Mouse (Mus musculus) liver, embryonic 16.5 days (tissue): ENCODE measurements around the gene Ltb. TPM values are rescaled to one million over a fixed set of nuclear protein-coding genes. Genes with fewer than 3 reads are reported as not detected.

Experiments used
- ATAC-seq: fragments of 200-750 bp; cut with Nextera tagmentation; 2 replicates; pipeline ENCODE4 v1.8.0; 2017; ENCODE audit warnings: low read depth, mild to moderate bottlenecking, moderate number of reproducible peaks, moderate library complexity
- H3K27ac ChIP-seq: fragments of 300-500 bp; sonication (generic); 2 replicates; pipeline ENCODE4 v1.5.1; 2014; ENCODE audit warnings: mild to moderate bottlenecking, low read length
- H3K27me3 ChIP-seq: fragments of 300-500 bp; sonication (generic); 2 replicates; pipeline ENCODE4 v1.6.1; 2014; ENCODE audit warnings: low read depth, low read length, mixed read lengths; ENCODE audit not compliant: control insufficient read depth, insufficient read depth
- H3K36me3 ChIP-seq: fragments of 300-500 bp; sonication (generic); 2 replicates; pipeline ENCODE4 v1.6.1; 2014; ENCODE audit warnings: mild to moderate bottlenecking; ENCODE audit not compliant: control insufficient read depth, insufficient read depth
- H3K4me1 ChIP-seq: fragments of 300-500 bp; sonication (generic); 2 replicates; pipeline ENCODE4 v1.6.1; 2014; ENCODE audit warnings: low read depth, low read length, mixed read lengths; ENCODE audit not compliant: control insufficient read depth
- H3K4me2 ChIP-seq: fragments of 300-500 bp; sonication (generic); 2 replicates; pipeline ENCODE4 v1.6.1; 2014; ENCODE audit warnings: low read depth, low read length, mixed read lengths
- H3K4me3 ChIP-seq: fragments of 300-500 bp; sonication (generic); 2 replicates; pipeline ENCODE4 v1.5.1; 2014; ENCODE audit warnings: low read depth, mild to moderate bottlenecking, low read length
- H3K9ac ChIP-seq: fragments of 300-500 bp; sonication (generic); 2 replicates; pipeline ENCODE4 v1.6.1; 2014; ENCODE audit warnings: low read depth, low read length
- H3K9me3 ChIP-seq: fragments of 300-500 bp; sonication (generic); replicated peaks from 2 replicates; pipeline ENCODE4 v1.6.1; 2016; ENCODE audit warnings: low read length; ENCODE audit not compliant: control insufficient read depth
- WGBS: fragments of 180-500 bp; shearing (Covaris S2); extraction: QIAGEN DNeasy Blood & Tissue Kit; methylation state at CpG from one replicate; pipeline ENCODE4 v1.1.7; 2014; ENCODE audit not compliant: insufficient replicate concordance; 5-methylcytosine and 5-hydroxymethylcytosine counted together
- polyA plus RNA-seq: library from polyadenylated mRNA; unstranded; fragments of >200 nt; fragmentation: Nextera tagmentation; extraction: Ambion mirVana; gene quantifications from 2 replicates; pipeline ENCODE4 v1.2.1, GENCODE M21; 2015

The Ltb gene
- polyA plus RNA-seq, 1 experiment from 2014 or later = 2.4 TPM

DNA sequence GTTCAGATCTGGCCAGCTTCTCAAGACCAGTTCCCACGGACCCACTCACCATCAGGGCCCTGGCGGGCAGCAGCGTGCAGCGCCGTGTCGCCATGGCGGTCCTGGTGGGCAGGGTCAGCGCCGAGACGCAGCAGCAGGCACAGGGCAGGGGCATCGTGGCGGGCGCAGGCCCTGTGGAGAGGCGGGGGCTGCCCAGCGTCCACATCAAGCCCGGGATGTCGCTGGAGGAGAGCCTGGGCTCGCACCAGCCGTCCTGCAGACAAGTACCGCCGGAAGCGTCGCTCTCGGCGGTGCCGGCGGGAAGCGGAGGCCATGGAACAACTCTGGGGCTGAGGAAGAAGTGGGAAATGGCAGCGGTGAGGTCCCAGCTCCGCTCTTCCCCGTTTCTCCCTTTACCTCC is 40.7 kb downstream of the Ltb start:
- H3K4me1 ChIP-seq = peaks cover 27% of the 10 kb centered on the region
- peak overlapping the region; percentile 75 for H3K4me3 ChIP-seq
- WGBS = 3% methylated on average over 29 of the region's 31 CpGs
- peak overlapping the region; percentile 90 for H3K4me2 ChIP-seq
- H3K36me3 ChIP-seq = peaks cover 4% of the 10 kb centered on the region; the same call in 1 of the 2 replicates
- peak overlapping the region; percentile 84 for H3K9ac ChIP-seq
- H3K27ac ChIP-seq = peak overlapping the region; percentile 96
- no peaks in the 10 kb centered on the region for H3K9me3 ChIP-seq
- 0 out of 2 replicates have a peak, but pooled peaks have one; percentile 7 for ATAC-seq
- H3K27me3 ChIP-seq = no peaks in the 10 kb centered on the region

DNA sequence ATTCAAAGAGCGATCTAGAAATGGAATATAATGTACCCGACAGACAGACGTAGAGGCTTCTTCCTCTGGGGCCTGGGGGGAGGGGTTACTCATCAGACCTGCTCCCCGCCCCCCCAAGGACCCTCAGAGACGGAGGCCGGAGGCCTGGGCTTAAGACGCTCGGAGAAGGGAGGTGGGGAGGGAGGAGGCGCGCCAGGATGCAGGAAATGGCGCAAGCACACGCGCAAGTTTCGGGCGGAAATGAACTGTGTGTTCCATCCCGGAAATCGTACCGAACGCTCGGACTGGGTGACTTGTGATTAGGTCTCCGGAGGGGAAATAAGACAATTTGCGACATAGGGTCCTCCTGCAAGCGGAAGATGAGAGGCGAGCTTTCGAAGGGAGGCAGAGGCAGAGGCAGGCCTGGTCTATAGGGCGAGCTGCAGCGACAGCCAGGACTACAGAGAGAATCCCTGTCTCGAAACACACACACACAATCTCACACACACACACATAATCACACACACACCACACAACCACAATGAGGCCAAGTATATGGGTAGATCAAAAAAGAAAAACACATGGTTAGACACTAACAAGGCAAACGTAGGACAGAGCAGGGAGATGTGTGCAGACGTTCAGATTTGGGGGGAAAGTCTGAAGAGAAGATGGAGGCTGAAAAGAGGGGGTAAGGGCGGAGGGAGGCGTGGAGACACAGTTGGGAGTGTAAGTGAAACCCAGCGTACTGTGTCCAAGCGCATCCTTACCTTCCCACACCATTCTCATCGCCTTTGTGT is 41.6 kb downstream of the Ltb start, which contains the start of gene Nfkbil1:
Gene Nfkbil1, minus strand, starts transcription at position 179 of the 776 bp plus-strand sequence.
- H3K4me2 ChIP-seq = peak within 1 kb of the TSS; percentile 90
- no peaks in the 10 kb centered on the region for H3K9me3 ChIP-seq
- peak within 1 kb of the TSS; percentile 84 for H3K9ac ChIP-seq
- no peaks in the 10 kb centered on the region for H3K27me3 ChIP-seq
- peak within 1 kb of the TSS; percentile 96 for H3K27ac ChIP-seq
- WGBS = under 1% methylated on average over 35 of the region's 35 CpGs
- H3K4me3 ChIP-seq = peak within 1 kb of the TSS; percentile 75
- peaks cover under 1% of the 10 kb centered on the region; the same call in 1 of the 2 replicates for H3K36me3 ChIP-seq
- peaks cover 36% of the 10 kb centered on the region for H3K4me1 ChIP-seq
- ATAC-seq = peak; percentile 79

- peak overlapping the region; percentile 96 for H3K27ac ChIP-seq
- no peaks in the 10 kb centered on the region; the same call in 1 of the 2 replicates for H3K36me3 ChIP-seq
- H3K27me3 ChIP-seq = no peaks in the 10 kb centered on the region
- peak; percentile 69 for ATAC-seq
- WGBS = 1% methylated on average over 18 of the region's 18 CpGs
- H3K9ac ChIP-seq = peak overlapping the region; percentile 84
- H3K4me3 ChIP-seq = peak overlapping the region; percentile 75
- H3K4me1 ChIP-seq = peaks cover 39% of the 10 kb centered on the region
- no peaks in the 10 kb centered on the region for H3K9me3 ChIP-seq
- H3K4me2 ChIP-seq = peak overlapping the region; percentile 90
These were observed 42.1 kb downstream of the Ltb start for GRCm38 (mm10) chr17:35236390-35236746.

DNA sequence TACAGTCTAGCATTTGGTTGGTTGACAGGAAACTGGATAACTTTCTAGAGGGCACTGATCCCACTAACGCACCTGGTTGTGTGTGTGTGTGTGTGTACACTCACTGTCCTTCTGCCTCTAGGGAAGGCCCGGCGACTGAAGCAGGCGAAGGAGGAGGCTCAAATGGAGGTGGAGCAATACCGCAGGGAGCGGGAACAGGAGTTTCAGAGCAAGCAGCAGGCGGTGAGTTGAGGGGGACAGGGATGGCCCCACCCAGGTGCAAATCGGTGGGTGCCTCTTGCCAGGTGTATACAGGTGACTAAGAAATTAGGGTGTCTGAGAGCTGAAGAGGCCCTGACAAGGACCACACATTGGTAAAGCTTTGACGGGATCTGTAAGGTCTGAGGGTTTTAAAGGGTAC is 42.8 kb downstream of the Ltb start:
- WGBS = 73% methylated on average over 9 of the region's 9 CpGs
- no peak overlapping the region for H3K4me3 ChIP-seq
- no peak overlapping the region for H3K27ac ChIP-seq
- no peaks in the 10 kb centered on the region for H3K27me3 ChIP-seq
- no peaks in the 10 kb centered on the region for H3K9me3 ChIP-seq
- ATAC-seq = no peak
- H3K36me3 ChIP-seq = no peaks in the 10 kb centered on the region; the same call in 1 of the 2 replicates
- peaks cover 37% of the 10 kb centered on the region for H3K4me1 ChIP-seq
- no peak overlapping the region for H3K4me2 ChIP-seq
- H3K9ac ChIP-seq = no peak overlapping the region

DNA sequence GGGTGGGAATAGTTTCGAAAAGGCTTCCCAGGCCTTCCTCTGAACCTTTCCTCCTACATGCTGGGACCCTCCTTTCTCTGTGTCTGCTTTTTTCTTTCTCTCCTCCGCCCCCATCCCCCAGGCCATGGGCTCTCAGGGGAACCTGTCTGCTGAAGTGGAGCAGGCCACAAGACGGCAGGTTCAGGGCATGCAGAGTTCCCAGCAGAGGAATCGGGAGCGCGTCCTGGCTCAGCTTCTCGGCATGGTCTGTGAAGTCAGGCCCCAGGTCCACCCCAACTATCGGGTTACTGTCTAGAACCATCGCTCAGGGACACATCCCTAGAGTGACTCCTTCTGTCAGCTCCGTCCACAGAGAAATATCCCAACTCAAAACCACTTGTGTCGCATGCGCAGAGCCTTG is 43.3 kb downstream of the Ltb start:
- no peak overlapping the region for H3K4me2 ChIP-seq
- H3K27ac ChIP-seq = no peak overlapping the region
- peaks cover 33% of the 10 kb centered on the region for H3K4me1 ChIP-seq
- H3K9me3 ChIP-seq = no peaks in the 10 kb centered on the region
- H3K27me3 ChIP-seq = no peaks in the 10 kb centered on the region
- ATAC-seq = no peak
- no peak overlapping the region for H3K9ac ChIP-seq
- 80% methylated on average over 12 of the region's 12 CpGs for WGBS
- H3K4me3 ChIP-seq = no peak overlapping the region
- no peaks in the 10 kb centered on the region; the same call in 1 of the 2 replicates for H3K36me3 ChIP-seq

GRCm38 (mm10) chr17:35239700-35240099 is 45.5 kb downstream of the Ltb start:
- ATAC-seq = no peak
- Histone ChIP-seq H3K9ac (no peak overlapping the region), H3K27ac (no peak overlapping the region), H3K4me1 (peaks cover 40% of the 10 kb centered on the region), H3K4me3 (no peak overlapping the region), H3K27me3 (no peaks in the 10 kb centered on the region), H3K9me3 (no peaks in the 10 kb centered on the region), H3K36me3 (peaks cover 15% of the 10 kb centered on the region), H3K4me2 (no peak overlapping the region)
- WGBS = 59% methylated on average over 5 of the region's 5 CpGs

GRCm38 (mm10) chr17:35240384-35241304 is 46.4 kb downstream of the Ltb start:
- Histone ChIP-seq H3K4me1 (peaks cover 47% of the 10 kb centered on the region), H3K27ac (peak overlapping the region; percentile 90), H3K4me2 (peak overlapping the region; percentile 89), H3K4me3 (peak overlapping the region; percentile 94), H3K36me3 (peaks cover 25% of the 10 kb centered on the region), H3K9ac (peak overlapping the region; percentile 94), H3K27me3 (no peaks in the 10 kb centered on the region), H3K9me3 (no peaks in the 10 kb centered on the region)
- WGBS = 34% methylated on average over 12 of the region's 12 CpGs
- no peak for ATAC-seq

- H3K9ac ChIP-seq = peak within 1 kb of the TSS; percentile 94
- ATAC-seq = peak; percentile 84
- peak within 1 kb of the TSS; percentile 90 for H3K27ac ChIP-seq
- peaks cover 33% of the 10 kb centered on the region for H3K36me3 ChIP-seq
- no peaks in the 10 kb centered on the region for H3K9me3 ChIP-seq
- peak within 1 kb of the TSS; percentile 94 for H3K4me3 ChIP-seq
- peaks cover 44% of the 10 kb centered on the region for H3K4me1 ChIP-seq
- peak within 1 kb of the TSS; percentile 89 for H3K4me2 ChIP-seq
- H3K27me3 ChIP-seq = no peaks in the 10 kb centered on the region
- under 1% methylated on average over 69 of the region's 69 CpGs for WGBS
These were observed 47.2 kb downstream of the Ltb start, which contains the start of gene Ddx39b for GRCm38 (mm10) chr17:35241305-35242014. TSS of gene Ddx39b (plus strand) at chr17:35241746.
